Mouse (Mus musculus) cerebellum, adult 18-20 months (tissue): ENCODE results near the gene Slc25a26.

Experiments used
- DNase-seq, 2 experiments: peaks; one replicate each; pipeline ENCODE4 v3.0.0; 2021

Gene Slc25a26

DNA sequence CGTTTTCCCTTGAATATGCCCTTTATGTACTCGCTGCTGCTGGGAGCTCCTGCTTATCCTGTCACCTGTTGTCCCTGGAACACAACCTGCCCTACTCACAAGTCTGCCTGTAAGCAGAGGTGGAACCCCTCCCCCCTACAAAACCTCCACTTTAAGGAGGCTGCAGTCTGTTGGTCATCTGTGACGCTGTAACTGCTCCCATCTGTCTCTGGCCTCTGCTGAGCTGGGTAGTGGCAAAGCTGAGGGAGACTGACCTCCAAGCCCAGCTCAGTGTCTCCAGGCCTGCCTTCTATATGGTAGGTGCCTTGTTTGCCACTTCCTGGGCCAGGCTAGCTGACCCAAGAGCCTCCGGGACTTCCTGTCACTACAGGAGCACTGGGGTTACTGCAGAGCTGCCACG lies 101.7 kb downstream of the Slc25a26 start:
- DNase-seq: no peak

GRCm38 (mm10) chr6:94604072-94604471 lies 103.9 kb downstream of the Slc25a26 start:
- DNase-seq: no peak

DNA sequence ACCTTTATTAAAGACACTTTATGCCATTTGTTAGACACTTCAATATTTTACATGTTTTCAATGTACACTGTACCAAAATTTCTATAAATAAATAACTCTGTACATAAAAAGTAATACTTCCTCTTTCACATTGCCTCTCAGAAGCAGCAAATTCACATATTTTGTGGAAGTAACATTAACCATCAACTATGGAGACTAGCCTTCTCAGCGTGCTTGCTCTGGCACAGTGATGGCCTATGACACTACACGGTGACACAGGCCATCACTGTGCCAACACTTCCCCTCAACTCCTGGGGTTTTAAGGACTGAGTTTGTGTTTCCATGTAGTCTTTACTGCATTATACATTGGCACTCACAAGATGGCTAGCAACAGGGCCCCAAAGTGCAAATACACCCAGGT lies 104.4 kb downstream of the Slc25a26 start:
- no peak for DNase-seq

DNA sequence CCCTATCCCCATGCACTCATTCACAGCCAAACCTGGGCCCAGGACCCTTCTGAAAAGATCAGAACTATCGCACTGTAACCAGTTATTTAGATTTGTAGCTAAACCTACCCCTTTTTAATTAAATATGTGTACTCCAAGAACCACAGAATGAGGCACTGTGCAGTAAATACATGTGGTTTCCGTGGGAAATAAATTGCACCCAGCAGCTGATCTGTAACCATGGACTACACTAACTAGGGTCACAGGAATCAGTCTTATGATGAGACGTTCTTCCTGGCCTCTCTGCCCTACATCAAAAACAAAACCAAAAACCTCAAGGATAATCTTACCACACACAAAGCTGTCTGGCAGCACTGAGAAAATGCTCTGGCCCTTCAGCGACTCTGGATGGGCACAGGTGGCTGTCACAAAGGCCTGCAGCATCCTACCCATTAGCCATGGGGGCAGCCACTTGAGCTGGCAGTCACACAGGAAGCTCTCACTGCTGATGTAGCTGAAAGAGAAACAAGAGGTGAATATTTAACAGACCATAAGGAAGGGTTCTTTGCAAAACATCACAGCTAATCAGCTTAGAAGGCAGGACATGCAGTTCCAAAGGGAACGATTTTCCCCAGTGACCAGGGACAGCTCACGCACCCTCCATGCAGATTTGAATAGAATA lies 113.2 kb downstream of the Slc25a26 start:
- no peak for DNase-seq

- DNase-seq: no peak
Observed at GRCm38 (mm10) chr6:94614346-94614745, 114.2 kb downstream of the Slc25a26 start.

DNA sequence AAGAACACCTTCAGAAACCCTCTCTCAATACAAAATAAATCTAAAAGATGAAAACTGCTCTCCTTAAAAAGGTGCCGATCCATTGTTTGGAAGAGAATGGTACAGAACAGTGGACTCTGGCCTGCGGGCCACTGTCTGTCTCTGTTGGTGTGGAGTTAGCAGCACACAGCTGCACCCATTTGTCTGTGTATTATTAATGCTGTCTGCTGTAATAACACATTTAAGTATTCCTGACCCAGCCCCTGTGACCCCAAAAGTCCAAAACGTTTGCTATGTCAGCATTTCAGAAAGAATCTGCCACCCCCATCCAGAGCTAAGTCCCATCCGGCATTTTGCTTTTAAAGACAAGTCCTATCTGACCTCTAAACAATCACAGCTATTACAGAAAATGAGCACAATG lies 115.8 kb downstream of the Slc25a26 start:
- no peak for DNase-seq

DNA sequence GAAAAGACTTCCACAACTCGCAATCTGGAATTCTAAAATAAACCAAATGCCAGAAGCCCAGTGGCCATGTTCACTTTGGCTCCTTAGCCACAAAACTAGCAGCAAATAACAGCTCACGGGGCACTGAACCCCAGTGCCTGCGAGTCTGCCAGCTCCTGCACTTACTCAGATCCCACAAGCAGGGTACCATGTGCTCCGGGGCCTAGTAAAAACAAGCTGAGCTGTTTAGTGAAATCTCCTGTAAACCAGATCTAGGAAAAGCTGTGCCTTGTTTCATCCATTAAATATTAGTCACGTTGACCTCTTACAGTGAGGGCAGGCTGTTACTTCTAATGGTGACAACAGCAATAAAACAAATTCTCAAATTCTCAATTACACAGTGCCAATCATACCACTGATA lies 118.5 kb downstream of the Slc25a26 start:
- no peak for DNase-seq

- no peak for DNase-seq
Observed at GRCm38 (mm10) chr6:94620287-94620686, 120.2 kb downstream of the Slc25a26 start.

DNA sequence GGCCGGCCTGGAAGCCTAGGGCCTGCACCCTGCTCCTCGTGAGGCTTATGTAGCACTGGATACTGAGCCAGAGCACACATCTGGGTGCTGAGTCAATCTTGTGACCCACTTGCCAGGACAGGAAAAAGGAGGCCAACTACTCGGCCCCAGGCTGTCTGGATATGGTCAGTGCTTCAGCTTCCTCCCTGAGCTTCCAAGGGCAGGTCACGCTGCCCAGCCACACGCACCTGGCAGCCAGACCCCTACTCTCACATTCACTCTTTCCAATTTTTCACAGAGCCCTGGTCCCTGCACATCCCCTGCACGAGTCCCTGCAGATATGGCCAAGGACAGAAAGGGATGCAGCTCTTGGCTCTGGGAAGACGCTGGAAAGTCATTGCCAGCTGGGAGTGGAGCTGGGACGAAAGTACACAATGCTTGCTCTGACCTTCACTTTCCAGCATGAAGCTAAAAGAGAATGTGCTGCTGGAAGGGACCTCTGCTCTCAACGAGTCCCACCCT lies 120.7 kb downstream of the Slc25a26 start:
- no peak for DNase-seq

- DNase-seq: peak; percentile 75 to 81
Observed at GRCm38 (mm10) chr6:94622983-94623382, 122.9 kb downstream of the Slc25a26 start.

GRCm38 (mm10) chr6:94624543-94624942 lies 124.4 kb downstream of the Slc25a26 start:
- no peak for DNase-seq

DNA sequence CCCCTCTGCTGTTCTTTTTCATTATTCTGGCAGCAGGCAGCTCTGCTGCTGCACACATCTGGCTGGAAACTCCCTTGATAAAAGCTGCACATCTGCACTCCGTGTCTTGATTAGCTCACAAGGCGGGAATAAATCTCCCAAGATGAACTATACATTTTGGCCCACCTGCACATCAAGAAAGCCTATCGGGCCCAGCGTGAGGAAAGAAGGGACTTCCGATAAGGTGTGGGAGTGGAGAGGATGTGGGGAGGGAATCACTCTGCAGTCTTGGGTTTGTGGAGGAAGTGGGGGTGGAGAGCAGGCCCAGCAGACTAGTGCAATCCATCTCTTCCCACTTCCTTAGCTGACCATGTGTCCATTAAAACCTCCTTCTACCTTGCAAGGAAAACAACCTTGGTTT lies 125.8 kb downstream of the Slc25a26 start:
- DNase-seq: no peak

DNA sequence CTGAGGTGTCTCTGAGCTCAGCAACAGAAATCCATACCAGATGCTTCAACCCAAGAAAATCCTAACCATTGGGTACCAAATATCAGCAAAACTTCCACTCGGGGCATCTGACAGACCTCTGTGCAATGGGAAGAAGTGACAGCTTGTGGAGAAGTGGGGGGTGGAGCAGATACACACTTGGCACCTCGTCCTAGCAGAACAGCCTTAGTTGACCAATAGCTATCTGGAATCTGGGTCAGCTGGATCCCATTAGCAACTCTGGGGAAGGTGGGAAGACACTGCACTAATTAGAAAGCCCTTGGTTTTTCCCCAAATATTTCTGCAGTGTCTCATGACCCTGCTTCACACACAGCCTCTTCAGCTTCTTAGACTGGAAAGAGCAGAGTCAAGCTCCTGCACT lies 126.7 kb downstream of the Slc25a26 start:
- peak; percentile 58 to 62 for DNase-seq

DNA sequence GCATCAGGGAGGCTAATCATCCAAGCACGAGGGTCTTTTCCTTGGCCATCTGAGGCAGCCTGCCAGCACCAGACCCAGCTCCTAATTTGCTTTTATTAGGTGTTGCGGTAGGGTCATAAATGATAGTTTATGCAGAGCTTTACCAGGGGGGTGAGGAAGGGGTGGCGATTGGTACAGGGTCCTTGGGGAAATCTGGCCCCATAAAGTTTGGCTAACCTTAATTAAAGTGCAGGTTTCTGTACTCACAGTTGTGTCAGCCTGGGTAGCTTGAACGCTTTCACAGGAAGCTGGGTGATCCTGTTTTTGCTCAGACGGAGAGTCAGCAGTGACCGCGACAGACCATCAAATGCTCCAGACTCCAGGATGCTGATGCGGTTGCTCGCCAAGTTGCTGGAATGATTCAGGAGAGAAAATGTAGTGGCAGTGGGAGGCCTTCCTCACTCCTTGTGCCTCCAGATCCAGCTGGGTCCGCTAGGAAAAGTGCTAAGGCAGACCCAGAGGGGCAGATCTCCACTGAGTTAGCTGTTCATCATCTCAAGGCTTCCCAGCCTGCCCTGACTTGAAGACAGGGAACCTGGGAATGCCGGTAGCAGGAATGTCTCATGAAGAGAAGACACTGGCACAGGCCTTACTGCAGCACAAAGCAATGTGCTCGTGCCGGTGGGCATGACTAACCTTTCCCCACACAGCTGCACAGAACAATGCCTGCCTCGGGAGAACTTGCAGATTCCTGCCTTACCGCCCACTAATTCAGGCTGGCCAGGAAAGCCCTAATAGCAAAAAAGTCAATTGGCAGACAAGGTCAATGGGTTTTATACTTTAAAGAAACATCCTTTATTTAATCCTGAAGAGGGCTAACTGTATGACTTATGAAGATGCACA lies 127.8 kb downstream of the Slc25a26 start:
- peak in 1 of 2 experiments; percentile 30 for DNase-seq

DNA sequence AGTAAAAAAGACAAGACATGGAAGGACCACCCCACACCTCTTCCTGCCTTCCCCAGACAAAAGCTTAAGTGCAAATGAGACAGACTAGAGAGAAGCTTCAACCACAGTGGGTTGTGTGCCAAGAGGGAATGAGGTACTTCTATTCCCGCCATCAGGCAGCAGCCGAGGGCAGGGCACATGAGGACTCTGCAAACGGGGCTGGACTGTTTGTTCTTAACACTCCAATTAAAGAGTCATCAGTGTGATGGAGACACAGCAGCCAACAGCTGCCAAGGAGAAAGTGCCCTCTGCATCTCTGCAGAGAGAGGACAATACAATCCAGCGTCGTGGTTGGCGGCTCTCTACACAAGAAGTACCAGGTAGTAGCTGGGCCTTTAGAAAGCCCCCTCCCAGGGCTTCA lies 128.7 kb downstream of the Slc25a26 start:
- no peak for DNase-seq

DNA sequence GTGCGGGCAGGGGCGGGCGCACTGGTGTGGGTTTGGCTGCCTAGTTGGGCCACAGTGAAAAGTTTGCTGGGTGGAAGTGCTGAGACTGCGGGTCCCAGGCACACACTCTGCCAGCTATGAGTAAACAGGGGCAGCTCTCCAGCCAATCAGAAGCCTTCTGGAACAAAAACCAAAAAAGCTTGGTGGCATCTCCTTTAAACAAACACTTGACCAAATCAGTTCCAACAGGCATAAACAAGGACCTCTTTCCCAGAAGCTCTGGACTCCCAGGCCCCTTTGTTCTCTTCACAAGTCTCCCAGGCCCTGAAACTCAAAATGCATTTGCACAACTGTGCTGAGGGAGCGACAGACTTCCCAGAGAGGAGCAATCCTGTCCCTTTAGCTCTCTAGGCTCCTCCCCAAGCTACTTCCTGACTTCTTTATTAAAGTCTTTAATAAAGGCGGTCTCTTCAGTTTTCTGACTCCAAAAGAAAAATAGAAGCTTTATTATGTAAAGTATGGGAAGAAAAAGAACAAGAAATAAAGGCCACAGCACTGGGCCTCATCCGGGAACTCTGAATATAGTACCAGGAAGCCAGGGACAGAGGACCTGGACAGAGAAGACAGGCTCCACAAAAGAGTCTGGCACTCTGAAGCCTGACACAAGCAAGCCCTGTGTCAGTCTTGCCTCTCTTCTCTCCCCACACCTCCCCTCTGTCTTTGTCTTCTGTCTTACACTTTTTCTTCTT lies 131.1 kb downstream of the Slc25a26 start:
- DNase-seq: peak in 1 of 2 experiments; percentile 28

- DNase-seq: no peak
Observed at GRCm38 (mm10) chr6:94631779-94632082, 131.6 kb downstream of the Slc25a26 start.

- no peak for DNase-seq
Observed at GRCm38 (mm10) chr6:94634274-94634673, 134.1 kb downstream of the Slc25a26 start.

DNA sequence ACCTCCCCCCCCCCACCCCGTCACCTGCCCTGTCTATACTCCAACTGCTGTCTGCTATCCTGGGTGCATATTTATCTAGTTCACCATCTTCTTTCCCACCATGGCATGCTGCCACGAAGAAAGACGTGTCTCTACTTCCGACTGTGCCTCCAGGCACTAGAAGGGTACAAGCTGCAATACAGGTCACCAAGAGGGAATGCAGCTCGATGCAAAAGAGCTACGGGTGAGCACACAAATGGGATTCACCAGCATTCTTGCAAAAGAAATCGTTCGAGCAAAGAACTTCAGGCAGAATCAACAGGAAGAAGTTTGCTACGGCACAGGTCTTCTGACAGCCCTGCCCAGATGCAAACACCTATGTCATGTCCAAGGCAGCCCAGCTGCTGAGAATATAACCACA lies 134.6 kb downstream of the Slc25a26 start:
- no peak for DNase-seq

DNA sequence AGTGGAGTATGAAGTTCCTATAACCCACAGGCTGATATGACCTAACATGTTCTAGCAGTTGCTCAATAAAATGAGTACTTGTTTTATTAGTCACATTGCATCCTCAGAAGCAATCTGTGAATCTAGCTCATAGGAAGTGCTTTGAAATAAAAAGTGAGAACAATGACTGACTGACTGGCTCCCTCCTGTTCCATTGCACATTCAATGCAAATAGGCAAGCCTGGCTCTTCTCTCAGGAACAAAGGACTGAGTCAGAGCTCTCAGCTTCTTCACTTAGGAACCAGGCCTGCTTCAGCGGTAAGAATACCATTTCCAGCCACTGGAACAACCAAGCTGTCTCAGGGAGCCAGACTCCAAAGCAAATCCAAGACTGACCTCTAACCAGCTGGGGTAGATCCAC lies 135.2 kb downstream of the Slc25a26 start:
- no peak for DNase-seq

- no peak for DNase-seq
Observed at GRCm38 (mm10) chr6:94637024-94637434, 136.9 kb downstream of the Slc25a26 start.

DNA sequence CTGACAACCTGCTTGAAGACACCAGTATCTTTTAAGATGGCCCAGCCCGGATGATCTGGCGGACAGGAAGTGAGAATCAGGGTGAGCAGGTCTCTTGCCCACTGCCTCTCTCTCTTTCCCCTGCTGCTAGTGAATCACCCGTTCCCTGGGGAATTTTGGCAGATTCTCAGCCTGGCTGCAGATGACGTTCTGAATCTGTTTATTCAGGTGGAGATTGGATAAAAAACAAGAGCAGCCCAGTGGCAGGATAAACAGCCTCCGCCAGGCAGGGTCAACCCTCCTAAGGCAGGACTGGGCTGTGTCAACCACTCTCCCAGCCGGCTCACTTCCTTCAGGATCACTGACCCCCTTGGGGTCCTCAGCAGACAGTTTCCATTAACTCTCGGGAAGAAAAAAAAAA lies 140.2 kb downstream of the Slc25a26 start:
- DNase-seq: peak; percentile 68 to 74

- DNase-seq: no peak
Observed at GRCm38 (mm10) chr6:94642048-94642447, 141.9 kb downstream of the Slc25a26 start.

DNA sequence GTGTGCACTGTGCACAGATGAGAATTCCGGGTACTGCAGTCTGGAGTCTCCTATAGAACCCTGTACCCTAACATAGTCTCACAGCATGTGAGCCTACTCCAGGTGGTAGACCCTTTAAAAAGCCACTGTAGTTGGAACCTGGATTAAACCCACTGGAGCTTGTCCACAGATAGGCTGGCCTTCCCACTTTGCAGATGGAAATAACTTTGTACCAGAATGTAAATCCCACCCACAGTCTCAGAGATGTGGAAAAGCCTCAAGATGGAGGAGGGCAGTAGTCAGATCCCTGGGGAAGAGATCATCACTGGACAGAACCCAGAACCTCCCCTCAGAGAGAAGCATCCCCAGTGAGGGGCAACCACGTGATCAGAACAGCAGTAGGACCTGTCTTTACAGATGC lies 143.9 kb downstream of the Slc25a26 start:
- DNase-seq: no peak
